In the genomic region with DNA sequence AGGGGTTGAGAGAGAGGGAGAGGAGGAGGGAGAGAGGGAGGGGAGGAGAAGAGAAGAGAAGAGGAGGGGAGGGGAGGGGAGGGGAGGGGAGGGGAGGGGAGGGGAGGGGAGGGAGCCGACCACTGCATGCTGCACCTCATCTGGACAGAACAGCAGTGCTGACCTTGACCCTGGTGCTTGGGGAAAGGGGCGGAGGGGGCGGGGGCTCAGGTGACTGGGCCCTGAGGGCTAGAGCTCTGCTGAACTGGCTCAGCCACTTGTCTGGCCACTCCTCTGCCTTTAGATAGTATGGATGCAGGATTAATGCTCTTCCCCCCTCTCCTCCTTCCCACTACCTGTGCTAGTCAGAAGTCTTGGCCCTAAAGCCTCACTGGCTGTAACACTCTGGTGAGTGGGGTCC, we compare ENCODE assay signal across 28 mouse cellular contexts. TPM values are rescaled to one million over a fixed set of nuclear protein-coding genes. Genes with fewer than 3 reads are reported as not detected.
DNase-seq lines count a peak whose midpoint lies in the region; ATAC-seq lines count a peak whose summit lies in the region.
"Had no signal": no experiment of that assay in that cellular context is flagged by ENCODE, and none has a peak within 500 bp of the region (broad histone marks: within the 10 kb centered on the region; RNA-seq: fewer than 3 reads in every experiment).

No protein-coding gene starts in this region.

- no peak overlapping the region for H3K4me2 ChIP-seq in hindbrain, embryonic 14.5 days (replicated peaks)
- no peak overlapping the region for H3K4me2 ChIP-seq in hindbrain, embryonic 16.5 days (ENCODE audit: low read length)
- no peak overlapping the region for H3K4me2 ChIP-seq in liver, embryonic 12.5 days
- H3K4me2 ChIP-seq: embryonic facial prominence, embryonic 12.5 days; liver, embryonic 15.5 days; lung, embryonic 15.5 days; midbrain, embryonic 15.5 days had no signal

- no peaks in the 10 kb centered on the region for H3K36me3 ChIP-seq in hindbrain, embryonic 14.5 days (replicated peaks; ENCODE audit: control insufficient read depth, insufficient read depth)
- no peaks in the 10 kb centered on the region for H3K36me3 ChIP-seq in hindbrain, embryonic 16.5 days (ENCODE audit: control insufficient read depth, insufficient read depth, low read length)
- H3K36me3 ChIP-seq in liver, embryonic 12.5 days = no peaks in the 10 kb centered on the region
- no peaks in the 10 kb centered on the region for H3K36me3 ChIP-seq in embryonic facial prominence, embryonic 10.5 days (replicated peaks)
- H3K36me3 ChIP-seq: embryonic facial prominence, embryonic 12.5 days; hindbrain, embryonic 10.5 days; liver, embryonic 15.5 days; lung, embryonic 15.5 days; midbrain, embryonic 15.5 days had no signal

- DNase-seq in hindbrain, embryonic 14.5 days (ENCODE audit: low spot score) = no peak
- no peak for DNase-seq in liver
- peak; percentile 49 for DNase-seq in ES-CJ7 (ENCODE audit: low read depth, low spot score)
- DNase-seq in embryonic facial prominence, embryonic 10.5 days (ENCODE audit: low spot score) = peak; percentile 30
- no peak for DNase-seq in lung, postnatal 36 days
- no peak for DNase-seq in gastrocnemius, postnatal 25 days
- DNase-seq: adrenal gland, postnatal 14 days; cerebellum, adult 11 months; cerebellum, adult 9-10 months; cerebellum, postnatal 36 days; gastrocnemius, postnatal 10 days; heart, postnatal 14 days; kidney, adult 9 months; kidney, postnatal 14 days; lung, postnatal 4 days; spleen, adult 18-20 months; thymus, postnatal 4 days had no signal

- H3K4me1 ChIP-seq in hindbrain, embryonic 14.5 days (replicated peaks; ENCODE audit: control insufficient read depth, insufficient read depth, low read length) = no peaks in the 10 kb centered on the region
- H3K4me1 ChIP-seq in hindbrain, embryonic 16.5 days (ENCODE audit: control insufficient read depth, insufficient read depth, low read depth, low read length) = no peaks in the 10 kb centered on the region
- H3K4me1 ChIP-seq in liver, embryonic 12.5 days = no peaks in the 10 kb centered on the region
- peaks cover 4% of the 10 kb centered on the region; the same call in 1 of the 2 replicates for H3K4me1 ChIP-seq in embryonic facial prominence, embryonic 10.5 days
- H3K4me1 ChIP-seq: embryonic facial prominence, embryonic 12.5 days; hindbrain, embryonic 10.5 days; liver, embryonic 15.5 days; lung, embryonic 15.5 days; megakaryocyte, embryonic 14.5 days; midbrain, embryonic 15.5 days had no signal

- no peaks in the 10 kb centered on the region for H3K27me3 ChIP-seq in hindbrain, embryonic 14.5 days (ENCODE audit: control insufficient read depth, insufficient read depth, low read length)
- no peaks in the 10 kb centered on the region for H3K27me3 ChIP-seq in hindbrain, embryonic 16.5 days (replicated peaks; ENCODE audit: control insufficient read depth, insufficient read depth, low read length)
- H3K27me3 ChIP-seq in liver, embryonic 12.5 days (replicated peaks) = no peaks in the 10 kb centered on the region
- H3K27me3 ChIP-seq in embryonic facial prominence, embryonic 10.5 days (replicated peaks; ENCODE audit: low read depth, poor library complexity, severe bottlenecking) = no peaks in the 10 kb centered on the region
- H3K27me3 ChIP-seq: embryonic facial prominence, embryonic 12.5 days; liver, embryonic 15.5 days; lung, embryonic 15.5 days; megakaryocyte, embryonic 14.5 days; midbrain, embryonic 15.5 days had no signal

- no peak overlapping the region for H3K4me3 ChIP-seq in hindbrain, embryonic 14.5 days (replicated peaks; ENCODE audit: low read length)
- no peak overlapping the region for H3K4me3 ChIP-seq in hindbrain, embryonic 16.5 days (ENCODE audit: low read length)
- H3K4me3 ChIP-seq in liver, embryonic 12.5 days = no peak overlapping the region
- no peak overlapping the region for H3K4me3 ChIP-seq in embryonic facial prominence, embryonic 10.5 days
- H3K4me3 ChIP-seq: embryonic facial prominence, embryonic 12.5 days; hindbrain, embryonic 10.5 days; liver, embryonic 15.5 days; lung, embryonic 15.5 days; megakaryocyte, embryonic 14.5 days; midbrain, embryonic 15.5 days had no signal

- ATAC-seq in hindbrain, embryonic 14.5 days (ENCODE audit: low FRiP score) = peak; percentile 34; the same call in 1 of the 2 replicates
- no peak for ATAC-seq in hindbrain, embryonic 16.5 days
- ATAC-seq in liver, embryonic 12.5 days = 0 out of 2 replicates have a peak, but pooled peaks have one; percentile 15
- ATAC-seq: forebrain, embryonic 16.5 days; midbrain, embryonic 15.5 days had no signal

- 72% methylated on average over 3 of the region's 3 CpGs for WGBS in hindbrain, embryonic 14.5 days
- no CpG with 5 or more reads among the region's 3 CpGs for WGBS in hindbrain, embryonic 16.5 days
- WGBS in liver, embryonic 12.5 days (ENCODE audit: insufficient replicate concordance) = 60% methylated on average over 2 of the region's 3 CpGs
- 22% methylated on average over 3 of the region's 3 CpGs for WGBS in embryonic facial prominence, embryonic 10.5 days

- no peak overlapping the region for H3K27ac ChIP-seq in hindbrain, embryonic 14.5 days
- no peak overlapping the region for H3K27ac ChIP-seq in hindbrain, embryonic 16.5 days (ENCODE audit: low read depth, low read length)
- no peak overlapping the region for H3K27ac ChIP-seq in liver, embryonic 12.5 days
- no peak overlapping the region for H3K27ac ChIP-seq in embryonic facial prominence, embryonic 10.5 days (replicated peaks)
- H3K27ac ChIP-seq: embryonic facial prominence, embryonic 12.5 days; hindbrain, embryonic 10.5 days; liver, embryonic 15.5 days; lung, embryonic 15.5 days; midbrain, embryonic 15.5 days had no signal

- H3K9ac ChIP-seq in hindbrain, embryonic 14.5 days = no peak overlapping the region
- no peak overlapping the region for H3K9ac ChIP-seq in hindbrain, embryonic 16.5 days (ENCODE audit: low read depth, low read length)
- H3K9ac ChIP-seq in liver, embryonic 12.5 days = no peak overlapping the region
- H3K9ac ChIP-seq: embryonic facial prominence, embryonic 12.5 days; liver, embryonic 15.5 days; lung, embryonic 15.5 days; midbrain, embryonic 15.5 days had no signal

- no peaks in the 10 kb centered on the region for H3K9me3 ChIP-seq in hindbrain, embryonic 14.5 days (ENCODE audit: control insufficient read depth, low read length)
- no peaks in the 10 kb centered on the region for H3K9me3 ChIP-seq in hindbrain, embryonic 16.5 days (ENCODE audit: control insufficient read depth, low read length)
- no peaks in the 10 kb centered on the region for H3K9me3 ChIP-seq in liver, embryonic 12.5 days (replicated peaks)
- no peaks in the 10 kb centered on the region for H3K9me3 ChIP-seq in embryonic facial prominence, embryonic 10.5 days
- H3K9me3 ChIP-seq: embryonic facial prominence, embryonic 12.5 days; hindbrain, embryonic 10.5 days; liver, embryonic 15.5 days; lung, embryonic 15.5 days; midbrain, embryonic 15.5 days had no signal

RNA-seq across cellular contexts. Expression of a gene that starts 20.7 kb away (rescaled TPM):
- 3.8 and 4.5 TPM in 2 replicates for polyA plus RNA-seq in hindbrain, embryonic 14.5 days (2014; fragmentation: Nextera tagmentation; extraction: Ambion mirVana)
- 3.1 TPM in 2 replicates for polyA plus RNA-seq in hindbrain, embryonic 16.5 days (2015; fragmentation: Nextera tagmentation; extraction: Ambion mirVana)
- polyA plus RNA-seq in liver, embryonic 12.5 days (2016; fragmentation: Nextera tagmentation; extraction: Ambion mirVana) = 0.15 and 0.23 TPM in 2 replicates
- polyA plus RNA-seq in embryonic facial prominence, embryonic 10.5 days (2016; fragmentation: Nextera tagmentation; extraction: Ambion mirVana) = 0.86 and 0.87 TPM in 2 replicates
- total RNA-seq in gastrocnemius, postnatal 25 days (2021) = under 1 TPM; 0.27 to 0.41 TPM
- total RNA-seq: granulocyte monocyte progenitor cell, adult 5-6 weeks; neutrophil, adult 5-6 weeks had no signal

RNA-seq across cellular contexts. Expression of a gene that starts 41.7 kb away (rescaled TPM):
- polyA plus RNA-seq in hindbrain, embryonic 14.5 days (2014; fragmentation: Nextera tagmentation; extraction: Ambion mirVana) = 22.2 and 22.8 TPM in 2 replicates
- polyA plus RNA-seq in hindbrain, embryonic 16.5 days (2015; fragmentation: Nextera tagmentation; extraction: Ambion mirVana) = 19.7 and 24.9 TPM in 2 replicates
- 3.1 and 3.7 TPM in 2 replicates for polyA plus RNA-seq in liver, embryonic 12.5 days (2016; fragmentation: Nextera tagmentation; extraction: Ambion mirVana)
- polyA plus RNA-seq in embryonic facial prominence, embryonic 10.5 days (2016; fragmentation: Nextera tagmentation; extraction: Ambion mirVana) = 1.5 TPM in 2 replicates
- total RNA-seq in gastrocnemius, postnatal 25 days (2021) = 1 to 10 TPM; 4.6 to 7.3 TPM

Comparison
In these comparisons a context has a peak if more than half of its experiments do, and no peak if none do; other contexts are left out.
1. DNase-seq: peak in ES-CJ7 (single experiment) and embryonic facial prominence, embryonic 10.5 days (single experiment); none in hindbrain, embryonic 14.5 days (single experiment), liver (single experiment), lung, postnatal 36 days (single experiment) and gastrocnemius, postnatal 25 days (single experiment).